Mouse (Mus musculus): ENCODE data around the gene Gm21885.

DNA sequence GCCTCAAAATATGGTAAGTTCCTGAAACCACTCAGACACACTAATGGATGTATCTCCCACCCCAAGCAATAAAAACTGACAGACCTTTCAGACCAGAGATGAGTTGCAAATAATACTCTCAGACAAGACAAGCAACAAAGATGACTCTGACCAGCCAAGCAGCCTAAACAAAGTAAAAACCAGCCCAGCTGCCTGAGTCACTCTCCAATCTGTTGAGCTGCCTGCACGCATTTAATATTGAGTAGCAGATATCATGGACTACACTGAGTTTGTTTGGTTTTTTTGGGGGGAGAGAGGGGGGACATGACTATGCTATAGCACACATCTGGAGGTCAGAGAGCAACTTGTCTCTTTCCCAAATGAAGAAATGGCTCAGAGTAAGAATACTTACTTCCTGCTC is 33.6 kb downstream of the Gm21885 start:
- TF ChIP-seq CTCF (IDR thresholded peaks at IDR 0.05; ENCODE audit: low read depth, low read length) = no peak
- no peak for TF ChIP-seq POLR2A (IDR thresholded peaks at IDR 0.05; ENCODE audit: borderline replicate concordance, low read depth, low read length)

Measured in bone marrow macrophage, adult 2 months (primary cell).